Mouse (Mus musculus) stomach, embryonic 15.5 days (tissue): Measurements from ENCODE around the gene Nfia. TPM values are rescaled to one million over a fixed set of nuclear protein-coding genes. Genes with fewer than 3 reads are reported as not detected.
A peak's percentile ranks its signal among the peaks of the same experiment; 100 is the strongest.

Experiments used
- ATAC-seq: fragments of 200-750 bp; cut with Nextera tagmentation; 2 replicates; pipeline ENCODE4 v1.8.0; 2017; ENCODE audit warnings: low read depth, moderate number of reproducible peaks, moderate TSS enrichment; ENCODE audit not compliant: insufficient read depth, low FRiP score
- H3K27ac ChIP-seq: fragments of 300-500 bp; sonication (generic); 2 replicates; pipeline ENCODE4 v1.5.1; 2015; ENCODE audit warnings: mild to moderate bottlenecking, inconsistent platforms
- H3K27me3 ChIP-seq: fragments of 300-500 bp; sonication (generic); replicated peaks from 2 replicates; pipeline ENCODE4 v1.6.1; 2015; ENCODE audit warnings: inconsistent platforms
- H3K36me3 ChIP-seq: fragments of 300-500 bp; sonication (generic); 2 replicates; pipeline ENCODE4 v1.6.1; 2015; ENCODE audit warnings: inconsistent platforms
- H3K4me1 ChIP-seq: fragments of 300-500 bp; sonication (generic); 2 replicates; pipeline ENCODE4 v1.6.1; 2015; ENCODE audit warnings: inconsistent platforms
- H3K4me2 ChIP-seq: fragments of 300-500 bp; sonication (generic); 2 replicates; pipeline ENCODE4 v1.6.1; 2015; ENCODE audit warnings: mild to moderate bottlenecking, inconsistent platforms
- H3K4me3 ChIP-seq: fragments of 300-500 bp; sonication (generic); replicated peaks from 2 replicates; pipeline ENCODE4 v1.5.1; 2015; ENCODE audit warnings: inconsistent platforms
- H3K9ac ChIP-seq: fragments of 300-500 bp; sonication (generic); 2 replicates; pipeline ENCODE4 v1.6.1; 2015; ENCODE audit warnings: inconsistent platforms
- H3K9me3 ChIP-seq: fragments of 300-500 bp; sonication (generic); 2 replicates; pipeline ENCODE4 v1.6.1; 2016; ENCODE audit warnings: inconsistent platforms
- WGBS: fragments of 180-500 bp; shearing (Covaris S2); methylation state at CpG from one replicate; pipeline ENCODE4 v1.1.7; 2015; 5-methylcytosine and 5-hydroxymethylcytosine counted together
- polyA plus RNA-seq: library from polyadenylated mRNA; unstranded; fragments of >200 nt; fragmentation: Nextera tagmentation; extraction: Ambion mirVana; gene quantifications from 2 replicates; pipeline ENCODE4 v1.2.1, GENCODE M21; 2015

The Nfia gene
- polyA plus RNA-seq, 1 experiment from 2014 or later: 45.5 TPM

- H3K36me3 ChIP-seq: no peaks in the 10 kb centered on the region
- no peak for ATAC-seq
- no peaks in the 10 kb centered on the region for H3K27me3 ChIP-seq
- peaks cover 27% of the 10 kb centered on the region for H3K4me1 ChIP-seq
- H3K4me2 ChIP-seq: peak overlapping the region; percentile 13
- H3K27ac ChIP-seq: peak overlapping the region; percentile 82
- H3K9me3 ChIP-seq: no peaks in the 10 kb centered on the region
- H3K9ac ChIP-seq: no peak overlapping the region
- 7% methylated on average over 9 of the region's 9 CpGs for WGBS
- H3K4me3 ChIP-seq: no peak overlapping the region
Measured at GRCm38 (mm10) chr4:98107936-98108675, 335.6 kb downstream of the Nfia start.

GRCm38 (mm10) chr4:98108676-98109016 is 336.1 kb downstream of the Nfia start:
- no peaks in the 10 kb centered on the region for H3K9me3 ChIP-seq
- H3K9ac ChIP-seq: no peak overlapping the region
- H3K27me3 ChIP-seq: no peaks in the 10 kb centered on the region
- 19% methylated on average over 4 of the region's 4 CpGs for WGBS
- no peaks in the 10 kb centered on the region for H3K36me3 ChIP-seq
- no peak overlapping the region for H3K4me3 ChIP-seq
- peak overlapping the region; percentile 82 for H3K27ac ChIP-seq
- H3K4me2 ChIP-seq: peak overlapping the region; percentile 10
- peak; percentile 77 for ATAC-seq
- peaks cover 27% of the 10 kb centered on the region for H3K4me1 ChIP-seq

GRCm38 (mm10) chr4:98109064-98109463 is 336.5 kb downstream of the Nfia start:
- Histone ChIP-seq H3K27ac (peak overlapping the region; percentile 82), H3K4me3 (no peak overlapping the region), H3K36me3 (no peaks in the 10 kb centered on the region), H3K4me2 (peak overlapping the region; percentile 10; the same call in 1 of the 2 replicates), H3K9ac (no peak overlapping the region), H3K4me1 (peaks cover 27% of the 10 kb centered on the region), H3K27me3 (no peaks in the 10 kb centered on the region), H3K9me3 (no peaks in the 10 kb centered on the region)
- WGBS: 14% methylated on average over 7 of the region's 7 CpGs
- no peak; the same call in 1 of the 2 replicates for ATAC-seq

GRCm38 (mm10) chr4:98109911-98110310 is 337.4 kb downstream of the Nfia start:
- no peaks in the 10 kb centered on the region for H3K9me3 ChIP-seq
- no peak overlapping the region for H3K9ac ChIP-seq
- H3K4me1 ChIP-seq: peaks cover 27% of the 10 kb centered on the region
- no peaks in the 10 kb centered on the region for H3K27me3 ChIP-seq
- no peak overlapping the region for H3K4me3 ChIP-seq
- H3K27ac ChIP-seq: no peak overlapping the region
- no peak for ATAC-seq
- H3K36me3 ChIP-seq: no peaks in the 10 kb centered on the region
- 87% methylated on average over 4 of the region's 4 CpGs for WGBS
- H3K4me2 ChIP-seq: no peak overlapping the region

- WGBS: 76% methylated on average over 10 of the region's 10 CpGs
- no peaks in the 10 kb centered on the region for H3K9me3 ChIP-seq
- H3K27me3 ChIP-seq: no peaks in the 10 kb centered on the region
- no peak overlapping the region for H3K4me3 ChIP-seq
- H3K27ac ChIP-seq: no peak overlapping the region
- ATAC-seq: no peak
- no peak overlapping the region for H3K9ac ChIP-seq
- H3K4me1 ChIP-seq: no peaks in the 10 kb centered on the region; the same call in 1 of the 2 replicates
- no peak overlapping the region for H3K4me2 ChIP-seq
- H3K36me3 ChIP-seq: no peaks in the 10 kb centered on the region
Measured at GRCm38 (mm10) chr4:98113289-98114024, 340.9 kb downstream of the Nfia start.

GRCm38 (mm10) chr4:98114966-98115365 is 342.4 kb downstream of the Nfia start:
- H3K36me3 ChIP-seq: no peaks in the 10 kb centered on the region
- WGBS: 62% methylated on average over 2 of the region's 2 CpGs
- H3K27ac ChIP-seq: no peak overlapping the region
- ATAC-seq: no peak
- H3K4me2 ChIP-seq: no peak overlapping the region
- no peaks in the 10 kb centered on the region for H3K9me3 ChIP-seq
- H3K4me3 ChIP-seq: no peak overlapping the region
- no peaks in the 10 kb centered on the region for H3K4me1 ChIP-seq
- no peaks in the 10 kb centered on the region for H3K27me3 ChIP-seq
- no peak overlapping the region for H3K9ac ChIP-seq

GRCm38 (mm10) chr4:98115401-98115800 is 342.9 kb downstream of the Nfia start:
- Histone ChIP-seq H3K9ac (no peak overlapping the region), H3K4me1 (no peaks in the 10 kb centered on the region), H3K36me3 (no peaks in the 10 kb centered on the region), H3K9me3 (no peaks in the 10 kb centered on the region), H3K4me2 (no peak overlapping the region), H3K4me3 (no peak overlapping the region), H3K27ac (no peak overlapping the region), H3K27me3 (no peaks in the 10 kb centered on the region)
- 93% methylated on average over 4 of the region's 4 CpGs for WGBS
- no peak for ATAC-seq

- Histone ChIP-seq H3K4me3 (no peak overlapping the region), H3K36me3 (no peaks in the 10 kb centered on the region), H3K4me1 (no peaks in the 10 kb centered on the region), H3K27ac (no peak overlapping the region), H3K27me3 (no peaks in the 10 kb centered on the region), H3K9ac (no peak overlapping the region), H3K9me3 (no peaks in the 10 kb centered on the region), H3K4me2 (no peak overlapping the region)
- 93% methylated on average over 7 of the region's 7 CpGs for WGBS
- ATAC-seq: no peak
Measured at GRCm38 (mm10) chr4:98116046-98116445, 343.5 kb downstream of the Nfia start.

- Histone ChIP-seq H3K9me3 (no peaks in the 10 kb centered on the region), H3K4me1 (no peaks in the 10 kb centered on the region), H3K9ac (no peak overlapping the region), H3K4me2 (no peak overlapping the region), H3K36me3 (no peaks in the 10 kb centered on the region), H3K4me3 (no peak overlapping the region), H3K27me3 (no peaks in the 10 kb centered on the region), H3K27ac (no peak overlapping the region)
- WGBS: 62% methylated on average over 3 of the region's 3 CpGs
- no peak for ATAC-seq
Measured at GRCm38 (mm10) chr4:98118126-98118525, 345.6 kb downstream of the Nfia start.

- Histone ChIP-seq H3K9ac (no peak overlapping the region), H3K9me3 (no peaks in the 10 kb centered on the region), H3K4me3 (no peak overlapping the region), H3K27me3 (no peaks in the 10 kb centered on the region), H3K4me2 (no peak overlapping the region), H3K36me3 (no peaks in the 10 kb centered on the region), H3K4me1 (no peaks in the 10 kb centered on the region), H3K27ac (no peak overlapping the region)
- 77% methylated on average over 10 of the region's 10 CpGs for WGBS
- ATAC-seq: no peak
Measured at GRCm38 (mm10) chr4:98118761-98119675, 346.5 kb downstream of the Nfia start.

GRCm38 (mm10) chr4:98119949-98120531 is 347.5 kb downstream of the Nfia start:
- Histone ChIP-seq H3K27ac (no peak overlapping the region), H3K4me2 (no peak overlapping the region), H3K4me3 (no peak overlapping the region), H3K9ac (no peak overlapping the region), H3K9me3 (no peaks in the 10 kb centered on the region), H3K27me3 (no peaks in the 10 kb centered on the region), H3K4me1 (no peaks in the 10 kb centered on the region), H3K36me3 (no peaks in the 10 kb centered on the region)
- WGBS: 76% methylated on average over 3 of the region's 3 CpGs
- ATAC-seq: no peak
